Mouse (Mus musculus) limb, embryonic 11.5 days (tissue): ENCODE data around the gene D430019H16Rik. TPM values are rescaled to one million over a fixed set of nuclear protein-coding genes. Genes with fewer than 3 reads are reported as not detected.

Experiments used
- ATAC-seq: fragments of 200-750 bp; cut with Nextera tagmentation; 2 replicates; pipeline ENCODE4 v1.8.0; 2017; ENCODE audit warnings: low read depth; ENCODE audit not compliant: insufficient number of reproducible peaks, low FRiP score, low TSS enrichment
- DNase-seq: peaks from one replicate; pipeline ENCODE4 v3.0.0-alpha.2; 2015; ENCODE audit warnings: low spot score
- H3K27ac ChIP-seq: fragments of 300-500 bp; sonication (generic); replicated peaks from 2 replicates; pipeline ENCODE4 v1.5.1; 2014; ENCODE audit warnings: low read depth, mild to moderate bottlenecking, low read length
- H3K27me3 ChIP-seq: fragments of 300-500 bp; sonication (generic); 2 replicates; pipeline ENCODE4 v1.6.1; 2014; ENCODE audit warnings: mild to moderate bottlenecking, low read length, mixed read lengths; ENCODE audit not compliant: control insufficient read depth, insufficient read depth
- H3K36me3 ChIP-seq: fragments of 300-500 bp; sonication (generic); 2 replicates; pipeline ENCODE4 v1.6.1; 2014; ENCODE audit warnings: mild to moderate bottlenecking, low read length, moderate library complexity, mixed read lengths; ENCODE audit not compliant: control insufficient read depth, insufficient read depth
- H3K4me1 ChIP-seq: fragments of 300-500 bp; sonication (generic); 2 replicates; pipeline ENCODE4 v1.6.1; 2014; ENCODE audit warnings: low read length, mixed read lengths; ENCODE audit not compliant: control insufficient read depth, insufficient read depth
- H3K4me2 ChIP-seq: fragments of 300-500 bp; sonication (generic); 2 replicates; pipeline ENCODE4 v1.6.1; 2014; ENCODE audit warnings: low read depth, mild to moderate bottlenecking, moderate library complexity; ENCODE audit not compliant: severe bottlenecking
- H3K4me3 ChIP-seq: fragments of 300-500 bp; sonication (generic); 2 replicates; pipeline ENCODE4 v1.5.1; 2014; ENCODE audit warnings: low read depth, low read length
- H3K9ac ChIP-seq: fragments of 300-500 bp; sonication (generic); 2 replicates; pipeline ENCODE4 v1.6.1; 2014; ENCODE audit warnings: mild to moderate bottlenecking, low read length
- H3K9me3 ChIP-seq: fragments of 300-500 bp; sonication (generic); 2 replicates; pipeline ENCODE4 v1.6.1; 2016; ENCODE audit warnings: low read length; ENCODE audit not compliant: control insufficient read depth
- WGBS: fragments of 180-500 bp; shearing (Covaris S2); extraction: QIAGEN DNeasy Blood & Tissue Kit; methylation state at CpG from one replicate; pipeline ENCODE4 v1.1.7; 2014; 5-methylcytosine and 5-hydroxymethylcytosine counted together
- polyA plus RNA-seq: library from polyadenylated mRNA; unstranded; fragments of >200 nt; fragmentation: Nextera tagmentation; extraction: Ambion mirVana; gene quantifications from 2 replicates; pipeline ENCODE4 v1.2.1, GENCODE M21; 2014

D430019H16Rik gene
- polyA plus RNA-seq, 1 experiment from 2014 or later: 4.7 TPM

GRCm38 (mm10) chr12:105534842-105535241, 81.2 kb downstream of the D430019H16Rik start:
- Histone ChIP-seq H3K4me3 (no peak overlapping the region), H3K4me2 (no peak overlapping the region), H3K27me3 (no peaks in the 10 kb centered on the region), H3K36me3 (no peaks in the 10 kb centered on the region), H3K4me1 (no peaks in the 10 kb centered on the region), H3K9me3 (no peaks in the 10 kb centered on the region), H3K27ac (no peak overlapping the region), H3K9ac (no peak overlapping the region)
- DNase-seq (no peak), ATAC-seq (no peak)
- 76% methylated on average over 4 of the region's 4 CpGs for WGBS

DNA sequence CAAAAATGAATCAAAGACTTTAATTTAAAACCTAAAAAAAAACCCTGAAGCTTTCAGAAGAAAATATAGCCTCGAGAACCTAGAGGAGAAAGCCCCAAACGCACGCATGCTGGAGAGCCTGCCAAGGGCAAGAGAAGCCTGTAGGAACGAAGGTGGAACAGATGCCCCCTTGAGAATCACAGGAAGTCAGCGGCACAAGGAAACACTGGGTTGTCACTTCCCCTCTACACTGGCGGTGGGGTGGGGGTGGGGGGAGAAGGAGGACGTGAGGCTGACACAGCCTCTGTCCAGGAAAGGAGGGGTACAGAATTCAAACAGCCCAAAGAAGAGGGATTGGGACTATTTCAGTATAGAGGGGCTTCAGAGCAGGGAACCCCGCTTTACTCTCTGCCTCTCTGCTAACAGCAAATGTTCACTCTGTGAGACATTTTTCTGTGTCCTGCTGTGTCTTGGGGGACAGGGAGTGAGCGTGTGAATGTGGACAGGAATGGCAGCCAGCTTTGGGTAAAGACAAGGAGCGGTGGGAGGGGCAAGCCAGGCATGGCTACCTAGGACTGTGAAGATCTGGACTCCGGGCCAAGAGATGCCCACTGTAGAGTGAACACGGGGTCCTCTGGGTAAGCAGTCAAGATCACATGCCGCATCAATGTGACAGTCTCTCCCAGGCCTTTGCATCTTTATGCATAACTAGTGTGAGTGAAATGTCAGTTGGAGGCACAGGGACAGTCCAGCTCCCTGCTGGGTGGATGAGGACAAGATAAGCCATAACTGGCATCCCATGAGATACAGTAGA, 82.5 kb downstream of the D430019H16Rik start:
- 70% methylated on average over 13 of the region's 13 CpGs for WGBS
- Histone ChIP-seq H3K9me3 (no peaks in the 10 kb centered on the region), H3K36me3 (no peaks in the 10 kb centered on the region), H3K9ac (no peak overlapping the region), H3K27ac (no peak overlapping the region), H3K4me2 (no peak overlapping the region), H3K4me3 (no peak overlapping the region), H3K27me3 (no peaks in the 10 kb centered on the region), H3K4me1 (no peaks in the 10 kb centered on the region)
- ATAC-seq (no peak), DNase-seq (no peak)

DNA sequence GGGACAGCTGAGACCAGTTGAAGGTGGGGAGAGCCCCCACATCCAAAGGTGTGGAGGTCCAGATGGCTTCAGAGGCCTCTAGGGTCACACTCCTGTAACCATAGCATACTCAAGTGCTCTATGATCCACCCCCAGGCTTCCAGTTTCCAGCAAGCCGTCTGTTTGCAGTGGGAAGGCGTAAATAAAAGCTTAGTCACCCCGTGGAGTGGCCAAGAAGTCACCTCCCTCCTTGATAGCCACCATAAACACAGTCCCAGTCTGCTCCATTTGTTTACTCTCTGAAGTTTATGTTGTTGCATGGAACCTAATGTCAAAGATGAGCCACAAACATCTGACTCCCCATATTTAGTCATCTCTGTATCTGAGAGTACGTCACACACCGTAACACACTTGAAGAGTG, 83.5 kb downstream of the D430019H16Rik start:
- WGBS: 50% methylated on average over 5 of the region's 5 CpGs
- DNase-seq (no peak), ATAC-seq (no peak)
- no peak overlapping the region for H3K4me3 ChIP-seq
- H3K9ac ChIP-seq: no peak overlapping the region
- no peaks in the 10 kb centered on the region for H3K36me3 ChIP-seq
- H3K27me3 ChIP-seq: no peaks in the 10 kb centered on the region
- no peaks in the 10 kb centered on the region for H3K9me3 ChIP-seq
- no peak overlapping the region for H3K27ac ChIP-seq
- no peak overlapping the region for H3K4me2 ChIP-seq
- H3K4me1 ChIP-seq: no peaks in the 10 kb centered on the region

- ATAC-seq: no peak
- WGBS: 89% methylated on average over 10 of the region's 10 CpGs
- H3K27ac ChIP-seq: no peak overlapping the region
Measured at GRCm38 (mm10) chr12:105539649-105540048, 86.0 kb downstream of the D430019H16Rik start.

DNA sequence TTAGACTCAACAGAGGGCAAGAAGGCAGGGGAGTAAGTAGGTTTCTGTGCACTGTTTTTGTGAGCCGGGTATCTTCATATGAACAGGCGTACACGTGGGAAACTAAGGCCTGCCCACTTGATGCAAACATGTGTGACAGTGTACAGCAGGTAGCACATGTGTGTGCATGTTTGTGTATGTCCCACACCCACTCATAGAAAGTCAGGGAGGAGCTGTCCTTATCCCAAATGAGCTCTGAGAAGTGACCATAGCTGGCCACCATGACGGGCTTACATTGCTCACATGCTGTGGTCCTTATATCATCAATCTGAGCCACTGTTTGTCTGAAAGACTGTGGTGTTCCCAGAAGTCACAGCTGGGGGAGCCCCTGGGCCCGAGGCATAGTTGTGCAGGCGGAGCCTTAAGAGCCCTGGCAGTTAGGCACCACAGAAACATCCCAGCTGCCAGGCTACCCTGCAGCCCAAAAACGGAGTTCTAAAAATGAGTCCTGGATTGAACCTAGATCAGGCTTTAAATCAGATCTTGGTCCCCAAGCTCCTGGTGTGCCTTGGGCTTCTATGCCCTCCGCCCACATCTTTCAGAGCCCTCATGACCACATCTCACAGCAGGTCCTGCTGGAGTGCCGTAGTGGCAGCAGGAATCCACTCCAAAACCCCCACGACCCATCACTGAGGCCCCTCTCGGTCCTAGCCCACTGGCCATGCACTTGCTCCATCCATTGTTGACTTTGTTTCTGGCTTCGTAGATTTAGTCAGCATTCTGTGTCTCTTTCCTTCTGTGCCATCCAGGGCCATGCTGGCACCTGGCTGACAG, 88.1 kb downstream of the D430019H16Rik start:
- Histone ChIP-seq H3K27me3 (no peaks in the 10 kb centered on the region), H3K9ac (no peak overlapping the region), H3K9me3 (no peaks in the 10 kb centered on the region), H3K27ac (no peak overlapping the region), H3K4me2 (no peak overlapping the region), H3K4me3 (no peak overlapping the region), H3K4me1 (peaks cover 4% of the 10 kb centered on the region; the same call in 1 of the 2 replicates), H3K36me3 (no peaks in the 10 kb centered on the region)
- WGBS: 81% methylated on average over 12 of the region's 12 CpGs
- no peak for DNase-seq
- no peak for ATAC-seq

More at GRCm38 (mm10) chr12:105539649-105540048, 86.0 kb downstream of the D430019H16Rik start:
- no peak for DNase-seq
- H3K4me1 ChIP-seq: no peaks in the 10 kb centered on the region
- H3K4me2 ChIP-seq: no peak overlapping the region
- H3K4me3 ChIP-seq: no peak overlapping the region
- H3K9me3 ChIP-seq: no peaks in the 10 kb centered on the region
- no peaks in the 10 kb centered on the region for H3K36me3 ChIP-seq
- H3K9ac ChIP-seq: no peak overlapping the region
- no peaks in the 10 kb centered on the region for H3K27me3 ChIP-seq

DNA sequence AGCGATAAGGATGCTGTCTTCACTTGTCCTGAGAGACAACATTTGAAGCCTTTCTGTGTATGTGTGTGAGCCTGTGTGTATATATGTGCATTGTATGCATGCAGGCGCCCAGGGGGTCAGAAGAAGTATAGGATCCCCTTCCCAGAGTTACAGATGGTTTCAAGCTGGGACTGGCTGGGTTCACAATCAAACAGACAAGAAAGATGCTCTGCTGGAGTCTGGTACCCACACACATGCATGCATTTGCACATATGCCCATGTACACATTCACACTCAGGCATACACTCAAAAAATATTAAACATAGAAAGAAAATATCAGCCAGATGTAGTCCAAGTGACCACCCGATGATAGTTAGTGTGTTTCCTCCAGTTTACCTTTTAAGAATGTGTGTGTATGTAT, 88.9 kb downstream of the D430019H16Rik start:
- WGBS: 85% methylated on average over 3 of the region's 3 CpGs
- Histone ChIP-seq H3K4me2 (no peak overlapping the region), H3K4me1 (peaks cover 4% of the 10 kb centered on the region; the same call in 1 of the 2 replicates), H3K4me3 (no peak overlapping the region), H3K27ac (no peak overlapping the region), H3K9ac (no peak overlapping the region), H3K9me3 (no peaks in the 10 kb centered on the region), H3K27me3 (no peaks in the 10 kb centered on the region), H3K36me3 (no peaks in the 10 kb centered on the region)
- no peak for DNase-seq
- ATAC-seq: no peak

Other genes with a start within 250 kb of the D430019H16Rik start
- gene Tcl1, start 231.1 kb upstream of the D430019H16Rik start, polyA plus RNA-seq: not detected in 2 replicates
- 0.20 and 0.27 TPM in 2 replicates for gene Tunar, start 120.0 kb upstream of the D430019H16Rik start, polyA plus RNA-seq
- gene Bdkrb2, start 109.4 kb downstream of the D430019H16Rik start, polyA plus RNA-seq: 0.18 and 0.28 TPM in 2 replicates
- gene Bdkrb1, start 149.2 kb downstream of the D430019H16Rik start, polyA plus RNA-seq: not detected in 2 replicates
- gene Gskip, start 231.0 kb downstream of the D430019H16Rik start, polyA plus RNA-seq: 35.4 and 39.0 TPM in 2 replicates
- 16.5 and 16.7 TPM in 2 replicates for gene Atg2b, start 231.4 kb downstream of the D430019H16Rik start, polyA plus RNA-seq